Mouse (Mus musculus): Measurements from ENCODE around the gene Spock1. TPM values are rescaled to one million over a fixed set of nuclear protein-coding genes. Genes with fewer than 3 reads are reported as not detected.

Gene Spock1
- total RNA-seq (2014; rRNA removed), result 46.5 and 69.4 TPM in 2 replicates
- 60.5 and 64.6 TPM in 2 replicates for polyA plus RNA-seq (2015; fragmentation: Nextera tagmentation; extraction: Ambion mirVana)

DNA sequence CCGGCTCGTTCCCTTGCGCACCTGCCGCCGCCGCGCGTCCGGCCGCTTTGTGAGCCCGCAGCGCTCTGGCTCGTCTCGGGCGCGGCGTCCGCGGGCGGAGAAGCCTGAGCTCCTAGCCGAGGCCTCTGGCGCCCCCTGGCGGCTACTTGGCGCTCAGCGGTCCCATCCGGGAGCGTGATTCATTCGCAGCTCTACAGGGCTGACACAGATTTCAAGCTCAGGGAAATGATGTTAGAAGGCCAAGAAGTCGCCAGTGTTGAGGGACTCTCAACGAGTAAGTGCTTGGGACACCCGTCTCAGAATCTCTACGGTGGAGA is at the start of gene Spock1:
Gene Spock1, minus strand, starts transcription at position 67 of the 317 bp plus-strand sequence.
- ATAC-seq (peak; percentile 94), DNase-seq (peak; percentile 96)
- Histone ChIP-seq H3K27me3 (ENCODE audit: insufficient read depth, low read length) (no peaks in the 10 kb centered on the region), H3K9ac (peak within 1 kb of the TSS; percentile 65), H3K4me1 (ENCODE audit: insufficient read depth) (no peaks in the 10 kb centered on the region), H3K4me3 (ENCODE audit: low read depth, low read length) (peak within 1 kb of the TSS; percentile 60), H3K27ac (ENCODE audit: low read depth, low read length) (no peak within 1 kb of the TSS), H3K4me2 (ENCODE audit: low read depth) (peak within 1 kb of the TSS; percentile 61), H3K36me3 (ENCODE audit: insufficient read depth) (no peaks in the 10 kb centered on the region), H3K9me3 (ENCODE audit: low read length) (no peaks in the 10 kb centered on the region)
- WGBS, result under 1% methylated on average over 32 of the region's 32 CpGs
- TF ChIP-seq CTCF (IDR thresholded peaks at IDR 0.05; ENCODE audit: low read depth), result peak; percentile 98

DNA sequence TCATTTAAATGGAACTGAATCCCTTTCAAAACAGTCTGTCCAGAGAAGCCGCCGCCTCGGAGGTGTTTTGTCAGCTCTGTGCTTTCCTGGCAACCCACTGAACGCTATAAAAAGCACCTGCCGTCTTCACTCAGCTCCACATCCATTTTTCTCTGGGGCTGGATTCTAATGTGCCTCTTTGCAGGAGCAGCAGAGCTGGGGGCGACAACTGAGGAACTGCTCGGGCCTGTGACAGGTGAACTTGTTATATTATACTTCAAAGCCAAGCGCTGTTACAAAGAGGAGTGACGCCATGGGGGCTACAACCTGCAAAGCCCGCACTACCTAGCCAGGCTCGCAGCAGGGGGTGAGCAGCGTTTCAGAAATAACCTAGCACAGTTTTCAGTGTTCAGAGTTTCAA is 42.0 kb upstream of the Spock1 start:
- Histone ChIP-seq H3K9me3 (ENCODE audit: low read length) (no peaks in the 10 kb centered on the region), H3K27me3 (ENCODE audit: insufficient read depth, low read length) (peaks cover 6% of the 10 kb centered on the region; the same call in 1 of the 2 replicates), H3K4me1 (ENCODE audit: insufficient read depth) (0 out of 2 replicates have a peak, but pooled peaks cover 7% of the 10 kb centered on the region), H3K27ac (ENCODE audit: low read depth, low read length) (peak overlapping the region; percentile 15; the same call in 1 of the 2 replicates), H3K4me3 (ENCODE audit: low read depth, low read length) (no peak overlapping the region), H3K9ac (no peak overlapping the region), H3K4me2 (ENCODE audit: low read depth) (no peak overlapping the region), H3K36me3 (ENCODE audit: insufficient read depth) (no peaks in the 10 kb centered on the region)
- no peak for TF ChIP-seq CTCF (IDR thresholded peaks at IDR 0.05; ENCODE audit: low read depth)
- WGBS, result 64% methylated on average over 12 of the region's 12 CpGs
- DNase-seq (no peak), ATAC-seq (no peak; the same call in 1 of the 2 replicates)

DNA sequence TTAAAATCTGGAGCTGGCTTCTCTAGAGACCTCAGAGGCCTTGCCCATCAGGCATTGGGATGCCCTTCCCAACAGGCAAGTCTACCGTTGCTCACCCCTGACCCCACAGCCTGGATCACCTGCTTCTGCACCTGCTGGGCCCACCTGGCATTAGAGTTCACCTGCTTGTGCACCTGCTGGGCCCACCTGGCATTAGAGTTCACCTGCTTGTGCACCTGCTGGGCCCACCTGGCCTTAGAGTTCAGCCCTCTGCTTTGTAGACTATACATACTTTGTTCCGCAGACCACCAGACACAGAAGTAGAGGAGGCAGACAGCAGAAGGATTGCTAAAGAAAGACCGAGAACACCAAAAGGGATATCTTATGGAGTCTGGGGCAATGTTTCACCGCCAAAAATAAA is 41.4 kb upstream of the Spock1 start:
- Histone ChIP-seq H3K4me1 (ENCODE audit: insufficient read depth) (0 out of 2 replicates have a peak, but pooled peaks cover 7% of the 10 kb centered on the region), H3K36me3 (ENCODE audit: insufficient read depth) (no peaks in the 10 kb centered on the region)
- ATAC-seq, result no peak

DNA sequence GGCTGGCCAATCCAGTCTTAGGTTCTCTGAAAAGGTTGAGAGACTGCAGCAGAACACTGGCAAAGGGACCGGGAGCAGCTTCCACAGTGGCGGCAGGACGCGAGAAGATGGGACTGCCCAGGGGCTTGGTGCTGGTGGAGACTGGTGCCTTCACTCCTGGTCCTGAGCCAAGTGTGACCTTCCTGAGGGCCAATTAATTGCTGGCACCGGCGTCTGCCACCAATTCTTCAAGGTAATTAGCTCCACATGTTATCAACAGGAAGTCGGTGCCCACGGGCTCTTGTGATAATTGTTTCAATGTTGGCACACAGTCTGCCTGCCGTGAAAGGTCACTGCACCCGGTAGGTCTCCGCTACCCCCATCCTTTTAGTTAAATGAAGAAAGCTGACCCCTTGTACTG is 37.1 kb upstream of the Spock1 start:
- no peaks in the 10 kb centered on the region for H3K36me3 ChIP-seq (ENCODE audit: insufficient read depth)
- 25% methylated on average over 11 of the region's 11 CpGs for WGBS
- DNase-seq, result peak; percentile 48
- peaks cover 6% of the 10 kb centered on the region for H3K27me3 ChIP-seq (ENCODE audit: insufficient read depth, low read length)
- peak; percentile 20; the same call in 1 of the 2 replicates for ATAC-seq
- H3K9me3 ChIP-seq (ENCODE audit: low read length), result no peaks in the 10 kb centered on the region
- no peak overlapping the region for H3K4me3 ChIP-seq (ENCODE audit: low read depth, low read length)
- 0 out of 2 replicates have a peak, but pooled peaks cover 3% of the 10 kb centered on the region for H3K4me1 ChIP-seq (ENCODE audit: insufficient read depth)
- H3K9ac ChIP-seq, result no peak overlapping the region
- H3K4me2 ChIP-seq (ENCODE audit: low read depth), result no peak overlapping the region
- no peak overlapping the region for H3K27ac ChIP-seq (ENCODE audit: low read depth, low read length)
- no peak for TF ChIP-seq CTCF (IDR thresholded peaks at IDR 0.05; ENCODE audit: low read depth)

More for the DNA sequence above, 41.4 kb upstream of the Spock1 start:
- no peak overlapping the region for H3K9ac ChIP-seq
- H3K4me3 ChIP-seq (ENCODE audit: low read depth, low read length), result no peak overlapping the region
- TF ChIP-seq CTCF (IDR thresholded peaks at IDR 0.05; ENCODE audit: low read depth), result no peak
- H3K27ac ChIP-seq (ENCODE audit: low read depth, low read length), result no peak overlapping the region
- no peak overlapping the region for H3K4me2 ChIP-seq (ENCODE audit: low read depth)
- H3K9me3 ChIP-seq (ENCODE audit: low read length), result no peaks in the 10 kb centered on the region
- peaks cover 6% of the 10 kb centered on the region; the same call in 1 of the 2 replicates for H3K27me3 ChIP-seq (ENCODE audit: insufficient read depth, low read length)
- 83% methylated on average over 4 of the region's 4 CpGs for WGBS
- DNase-seq, result no peak

DNA sequence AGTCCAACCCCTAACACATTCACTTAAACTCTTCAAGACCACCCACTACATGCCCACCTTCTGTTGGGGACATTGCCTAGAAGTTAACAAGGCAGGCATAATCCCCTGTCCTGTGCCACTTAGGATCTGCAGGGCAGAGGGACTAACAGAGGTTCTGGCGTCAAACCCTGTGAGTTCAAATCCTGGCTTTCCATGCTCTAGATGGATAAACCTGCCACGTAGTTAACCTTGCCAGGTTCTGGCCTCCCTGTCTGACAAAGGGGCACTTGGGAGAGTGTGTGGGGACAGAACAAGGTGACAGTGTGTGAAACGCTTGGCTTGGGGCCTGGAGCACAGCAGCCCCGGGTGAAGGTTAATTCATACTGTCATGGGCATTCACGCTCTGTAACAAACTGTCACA is 36.3 kb upstream of the Spock1 start:
- H3K4me1 ChIP-seq (ENCODE audit: insufficient read depth), result no peaks in the 10 kb centered on the region
- H3K4me3 ChIP-seq (ENCODE audit: low read depth, low read length), result no peak overlapping the region
- no peaks in the 10 kb centered on the region for H3K9me3 ChIP-seq (ENCODE audit: low read length)
- no peak overlapping the region for H3K9ac ChIP-seq
- ATAC-seq (no peak), DNase-seq (no peak)
- H3K4me2 ChIP-seq (ENCODE audit: low read depth), result no peak overlapping the region
- WGBS, result 61% methylated on average over 5 of the region's 5 CpGs
- no peak overlapping the region for H3K27ac ChIP-seq (ENCODE audit: low read depth, low read length)
- no peaks in the 10 kb centered on the region for H3K36me3 ChIP-seq (ENCODE audit: insufficient read depth)
- H3K27me3 ChIP-seq (ENCODE audit: insufficient read depth, low read length), result peaks cover 6% of the 10 kb centered on the region
- TF ChIP-seq CTCF (IDR thresholded peaks at IDR 0.05; ENCODE audit: low read depth), result no peak

DNA sequence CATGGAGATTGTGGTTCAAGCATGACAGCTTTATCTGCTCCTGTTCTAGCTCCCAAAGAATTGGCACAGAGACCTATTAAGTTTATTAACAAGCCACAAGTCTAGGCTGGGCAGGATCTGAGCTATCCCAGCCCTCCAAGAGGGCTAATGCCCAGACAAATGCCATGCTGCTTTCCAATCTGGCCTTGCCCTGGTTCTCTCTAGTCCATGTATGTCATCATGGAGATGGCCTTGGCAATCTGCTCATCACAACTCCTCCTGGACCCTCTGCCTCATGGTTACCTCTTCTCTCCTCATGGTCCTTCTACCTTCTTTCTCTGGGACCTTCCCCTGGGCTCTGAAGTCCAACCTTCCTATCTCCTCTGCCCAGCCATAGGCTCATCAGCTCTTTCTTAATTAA is 35.8 kb upstream of the Spock1 start:
- Histone ChIP-seq H3K9ac (no peak overlapping the region), H3K4me2 (ENCODE audit: low read depth) (no peak overlapping the region), H3K4me3 (ENCODE audit: low read depth, low read length) (no peak overlapping the region), H3K9me3 (ENCODE audit: low read length) (no peaks in the 10 kb centered on the region), H3K4me1 (ENCODE audit: insufficient read depth) (0 out of 2 replicates have a peak, but pooled peaks cover 3% of the 10 kb centered on the region), H3K27me3 (ENCODE audit: insufficient read depth, low read length) (peaks cover 6% of the 10 kb centered on the region), H3K36me3 (ENCODE audit: insufficient read depth) (no peaks in the 10 kb centered on the region), H3K27ac (ENCODE audit: low read depth, low read length) (no peak overlapping the region)
- ATAC-seq (no peak), DNase-seq (no peak)
- TF ChIP-seq CTCF (IDR thresholded peaks at IDR 0.05; ENCODE audit: low read depth), result no peak

DNA sequence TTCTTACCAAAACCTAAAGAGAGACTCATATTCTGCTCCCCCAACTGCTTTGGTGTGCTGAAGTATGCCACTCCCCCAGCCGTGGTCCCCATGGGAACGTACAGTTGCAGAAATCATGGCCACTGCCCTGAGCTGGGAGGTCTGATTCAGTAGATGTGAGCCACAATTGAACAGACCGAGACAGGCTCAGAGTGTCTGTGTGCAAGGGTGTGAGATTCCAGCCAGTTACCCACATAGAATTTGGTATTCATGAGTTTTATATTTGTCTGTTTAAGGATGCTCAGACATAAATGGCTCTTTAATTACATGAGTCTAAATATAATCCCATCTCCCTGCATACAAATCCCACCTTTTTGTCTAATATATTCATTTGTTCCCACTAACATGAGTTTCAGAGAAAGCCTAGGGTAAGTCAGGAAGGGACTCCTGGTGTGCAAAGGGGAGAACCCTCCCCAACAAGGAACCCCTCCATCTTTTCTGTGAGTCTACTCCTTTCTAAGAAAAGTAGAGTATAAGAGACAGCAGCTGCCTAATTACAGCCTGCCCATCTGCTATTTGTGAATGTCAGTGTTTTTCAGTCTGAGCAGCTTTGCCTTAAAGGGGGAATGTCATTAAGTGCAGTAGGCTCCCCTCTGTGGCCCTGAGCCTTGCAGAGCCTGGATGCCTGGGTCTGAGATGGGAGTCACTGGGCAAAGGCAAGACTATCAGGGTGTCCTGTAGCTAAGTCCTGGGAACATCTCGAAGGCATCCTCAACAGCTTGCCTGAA is 29.5 kb upstream of the Spock1 start:
- H3K27me3 ChIP-seq (ENCODE audit: insufficient read depth, low read length), result no peaks in the 10 kb centered on the region
- peak; percentile 69 for DNase-seq
- no peak overlapping the region for H3K9ac ChIP-seq
- peak overlapping the region; percentile 6 for H3K27ac ChIP-seq (ENCODE audit: low read depth, low read length)
- H3K4me1 ChIP-seq (ENCODE audit: insufficient read depth), result peaks cover 12% of the 10 kb centered on the region; the same call in 1 of the 2 replicates
- H3K36me3 ChIP-seq (ENCODE audit: insufficient read depth), result no peaks in the 10 kb centered on the region
- no peak overlapping the region for H3K4me2 ChIP-seq (ENCODE audit: low read depth)
- WGBS, result 48% methylated on average over 4 of the region's 4 CpGs
- no peaks in the 10 kb centered on the region for H3K9me3 ChIP-seq (ENCODE audit: low read length)
- H3K4me3 ChIP-seq (ENCODE audit: low read depth, low read length), result no peak overlapping the region
- peak; percentile 83 for ATAC-seq
- TF ChIP-seq CTCF (IDR thresholded peaks at IDR 0.05; ENCODE audit: low read depth), result no peak
